Mouse (Mus musculus) bone marrow macrophage, adult 2 months (primary cell): ENCODE data around the gene Aldh1a7.

Experiments used
- CTCF ChIP-seq: IDR thresholded peaks from 2 replicates; pipeline ENCODE4 v1.5.1; 2012; ENCODE audit warnings: low read depth, mild to moderate bottlenecking, low read length, moderate library complexity
- POLR2A ChIP-seq: IDR thresholded peaks from 2 replicates; pipeline ENCODE4 v1.6.1; 2012; ENCODE audit warnings: mild to moderate bottlenecking, low read depth, low read length, borderline replicate concordance

DNA sequence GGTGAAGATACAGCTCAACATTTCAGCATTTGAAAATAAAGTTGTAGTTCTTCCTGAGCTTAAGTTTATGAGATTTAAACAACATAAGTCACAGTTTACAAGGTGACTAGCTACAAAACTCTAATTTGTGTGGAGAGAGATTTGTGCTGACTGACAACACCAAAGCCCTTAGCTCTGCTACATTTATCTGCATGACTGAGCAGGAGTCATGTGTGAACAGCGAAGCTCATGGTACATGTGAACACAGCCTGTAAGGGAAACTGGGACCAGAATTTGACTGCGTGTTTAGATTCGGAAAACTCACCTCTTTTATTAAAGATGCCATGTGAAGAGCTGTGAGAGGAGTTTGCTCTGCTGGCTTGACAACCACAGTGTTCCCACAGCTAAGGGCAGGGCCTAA, 11.7 kb downstream of the Aldh1a7 start:
- TF ChIP-seq CTCF = no peak
- no peak for TF ChIP-seq POLR2A
